Mouse (Mus musculus): ENCODE measurements around the gene Slf2. TPM values are rescaled to one million over a fixed set of nuclear protein-coding genes. Genes with fewer than 3 reads are reported as not detected.

The Slf2 gene
- total and polyA plus RNA-seq, 3 experiments = 44.1 to 79.7 (median 79.5) TPM

GRCm38 (mm10) chr19:44959633-44960032 lies 28.7 kb downstream of the Slf2 start:
- no peaks in the 10 kb centered on the region for H3K27me3 ChIP-seq (ENCODE audit: insufficient read depth, low read length)
- no peak for ATAC-seq (ENCODE audit: extremely low read depth, insufficient number of reproducible peaks, low FRiP score, poor library complexity, severe bottlenecking)
- no peaks in the 10 kb centered on the region for H3K9me3 ChIP-seq (replicated peaks)
- peaks cover 88% of the 10 kb centered on the region for H3K36me3 ChIP-seq (replicated peaks)
- no peak for DNase-seq (ENCODE audit: low spot score)
- TF ChIP-seq CTCF (IDR thresholded peaks at IDR 0.05; ENCODE audit: low read depth, low read length) (no peak), GATA1 (IDR thresholded peaks at IDR 0.05; ENCODE audit: borderline replicate concordance, low read length) (no peak), TAL1 (conservative IDR thresholded peaks at IDR 0.05; ENCODE audit: low read depth, low read length) (no peak), GATA2 (IDR thresholded peaks at IDR 0.05; ENCODE audit: borderline replicate concordance, low read depth, low read length) (no peak), POLR2AphosphoS5 (IDR thresholded peaks at IDR 0.05; ENCODE audit: insufficient replicate concordance, low read depth, low read length) (no peak)
- no peak overlapping the region for H3K4me3 ChIP-seq (ENCODE audit: low read depth, low read length)
- H3K4me1 ChIP-seq (ENCODE audit: insufficient read depth, low read depth, low read length) = no peaks in the 10 kb centered on the region

GRCm38 (mm10) chr19:44965978-44966377 lies 35.0 kb downstream of the Slf2 start:
- no peaks in the 10 kb centered on the region for H3K27me3 ChIP-seq (ENCODE audit: insufficient read depth, low read length)
- ATAC-seq (ENCODE audit: extremely low read depth, insufficient number of reproducible peaks, low FRiP score, poor library complexity, severe bottlenecking) (no peak), DNase-seq (ENCODE audit: low spot score) (no peak)
- TF ChIP-seq GATA2 (IDR thresholded peaks at IDR 0.05; ENCODE audit: borderline replicate concordance, low read depth, low read length) (no peak), TAL1 (conservative IDR thresholded peaks at IDR 0.05; ENCODE audit: low read depth, low read length) (no peak), POLR2AphosphoS5 (IDR thresholded peaks at IDR 0.05; ENCODE audit: insufficient replicate concordance, low read depth, low read length) (no peak), GATA1 (IDR thresholded peaks at IDR 0.05; ENCODE audit: borderline replicate concordance, low read length) (no peak), CTCF (IDR thresholded peaks at IDR 0.05; ENCODE audit: low read depth, low read length) (no peak)
- H3K36me3 ChIP-seq (replicated peaks) = peaks cover 86% of the 10 kb centered on the region
- no peaks in the 10 kb centered on the region for H3K4me1 ChIP-seq (ENCODE audit: insufficient read depth, low read depth, low read length)
- H3K9me3 ChIP-seq (replicated peaks) = no peaks in the 10 kb centered on the region
- no peak overlapping the region for H3K4me3 ChIP-seq (ENCODE audit: low read depth, low read length)

- Histone ChIP-seq H3K36me3 (replicated peaks) (peaks cover 87% of the 10 kb centered on the region), H3K4me1 (ENCODE audit: insufficient read depth, low read depth, low read length) (no peaks in the 10 kb centered on the region), H3K9me3 (replicated peaks) (no peaks in the 10 kb centered on the region), H3K4me3 (ENCODE audit: low read depth, low read length) (no peak overlapping the region), H3K27me3 (ENCODE audit: insufficient read depth, low read length) (no peaks in the 10 kb centered on the region)
- DNase-seq (ENCODE audit: low spot score) (no peak), ATAC-seq (ENCODE audit: extremely low read depth, insufficient number of reproducible peaks, low FRiP score, poor library complexity, severe bottlenecking) (no peak)
- TF ChIP-seq GATA2 (IDR thresholded peaks at IDR 0.05; ENCODE audit: borderline replicate concordance, low read depth, low read length) (no peak), CTCF (IDR thresholded peaks at IDR 0.05; ENCODE audit: low read depth, low read length) (no peak), TAL1 (conservative IDR thresholded peaks at IDR 0.05; ENCODE audit: low read depth, low read length) (no peak), GATA1 (IDR thresholded peaks at IDR 0.05; ENCODE audit: borderline replicate concordance, low read length) (no peak), POLR2AphosphoS5 (IDR thresholded peaks at IDR 0.05; ENCODE audit: insufficient replicate concordance, low read depth, low read length) (no peak)
Measured at GRCm38 (mm10) chr19:44968329-44968728, 37.4 kb downstream of the Slf2 start.

- Histone ChIP-seq H3K27me3 (ENCODE audit: insufficient read depth, low read length) (no peaks in the 10 kb centered on the region), H3K36me3 (replicated peaks) (peaks cover 96% of the 10 kb centered on the region), H3K9me3 (replicated peaks) (no peaks in the 10 kb centered on the region), H3K4me3 (ENCODE audit: low read depth, low read length) (no peak overlapping the region), H3K4me1 (ENCODE audit: insufficient read depth, low read depth, low read length) (peaks cover 5% of the 10 kb centered on the region; the same call in 1 of the 2 replicates)
- TF ChIP-seq POLR2AphosphoS5 (IDR thresholded peaks at IDR 0.05; ENCODE audit: insufficient replicate concordance, low read depth, low read length) (no peak), TAL1 (conservative IDR thresholded peaks at IDR 0.05; ENCODE audit: low read depth, low read length) (no peak), GATA2 (IDR thresholded peaks at IDR 0.05; ENCODE audit: borderline replicate concordance, low read depth, low read length) (no peak), CTCF (IDR thresholded peaks at IDR 0.05; ENCODE audit: low read depth, low read length) (no peak), GATA1 (IDR thresholded peaks at IDR 0.05; ENCODE audit: borderline replicate concordance, low read length) (no peak)
- no peak for DNase-seq (ENCODE audit: low spot score)
- no peak for ATAC-seq (ENCODE audit: extremely low read depth, insufficient number of reproducible peaks, low FRiP score, poor library complexity, severe bottlenecking)
Measured at GRCm38 (mm10) chr19:44976636-44977035, 45.7 kb downstream of the Slf2 start.

GRCm38 (mm10) chr19:44977148-44977547 lies 46.2 kb downstream of the Slf2 start:
- H3K36me3 ChIP-seq (replicated peaks) = peaks cover 96% of the 10 kb centered on the region
- ATAC-seq (ENCODE audit: extremely low read depth, insufficient number of reproducible peaks, low FRiP score, poor library complexity, severe bottlenecking) (no peak), DNase-seq (ENCODE audit: low spot score) (no peak)
- no peak overlapping the region for H3K4me3 ChIP-seq (ENCODE audit: low read depth, low read length)
- H3K4me1 ChIP-seq (ENCODE audit: insufficient read depth, low read depth, low read length) = peaks cover 5% of the 10 kb centered on the region; the same call in 1 of the 2 replicates
- H3K27me3 ChIP-seq (ENCODE audit: insufficient read depth, low read length) = no peaks in the 10 kb centered on the region
- no peak for TF ChIP-seq POLR2AphosphoS5 (IDR thresholded peaks at IDR 0.05; ENCODE audit: insufficient replicate concordance, low read depth, low read length)
- no peak for TF ChIP-seq TAL1 (conservative IDR thresholded peaks at IDR 0.05; ENCODE audit: low read depth, low read length)
- TF ChIP-seq GATA1 (IDR thresholded peaks at IDR 0.05; ENCODE audit: borderline replicate concordance, low read length) = no peak
- TF ChIP-seq GATA2 (IDR thresholded peaks at IDR 0.05; ENCODE audit: borderline replicate concordance, low read depth, low read length) = no peak
- no peak for TF ChIP-seq CTCF (IDR thresholded peaks at IDR 0.05; ENCODE audit: low read depth, low read length)
- no peaks in the 10 kb centered on the region for H3K9me3 ChIP-seq (replicated peaks)

GRCm38 (mm10) chr19:44980787-44981186 lies 49.8 kb downstream of the Slf2 start:
- Histone ChIP-seq H3K4me1 (ENCODE audit: insufficient read depth, low read depth, low read length) (peaks cover 6% of the 10 kb centered on the region), H3K27me3 (ENCODE audit: insufficient read depth, low read length) (no peaks in the 10 kb centered on the region), H3K4me3 (ENCODE audit: low read depth, low read length) (no peak overlapping the region), H3K9me3 (replicated peaks) (no peaks in the 10 kb centered on the region), H3K36me3 (replicated peaks) (peaks cover 78% of the 10 kb centered on the region)
- TF ChIP-seq GATA1 (IDR thresholded peaks at IDR 0.05; ENCODE audit: borderline replicate concordance, low read length) (no peak), TAL1 (conservative IDR thresholded peaks at IDR 0.05; ENCODE audit: low read depth, low read length) (no peak), GATA2 (IDR thresholded peaks at IDR 0.05; ENCODE audit: borderline replicate concordance, low read depth, low read length) (no peak), CTCF (IDR thresholded peaks at IDR 0.05; ENCODE audit: low read depth, low read length) (no peak), POLR2AphosphoS5 (IDR thresholded peaks at IDR 0.05; ENCODE audit: insufficient replicate concordance, low read depth, low read length) (no peak)
- ATAC-seq (ENCODE audit: extremely low read depth, insufficient number of reproducible peaks, low FRiP score, poor library complexity, severe bottlenecking) (no peak), DNase-seq (ENCODE audit: low spot score) (no peak)
